Mouse (Mus musculus): Measurements from ENCODE around the gene Tbc1d1.

- TF ChIP-seq CTCF (IDR thresholded peaks at IDR 0.05; ENCODE audit: low read depth) (no peak), EP300 (IDR thresholded peaks at IDR 0.05; ENCODE audit: low read depth) (no peak)
These were observed 22.2 kb upstream of the Tbc1d1 start for GRCm38 (mm10) chr5:64133901-64134300.
